Mouse (Mus musculus) thymus, postnatal 36 days (tissue): ENCODE data around the gene Grk5.
"Not testable (repeated sequence)": the region's sequence is repeated elsewhere in the genome, so short reads cannot be mapped to it uniquely, and the experiment has no call there.

Source experiments
- DNase-seq, 2 experiments: peaks; one replicate each; pipeline ENCODE4 v3.0.0; 2022; ENCODE audit warnings: mixed read lengths in 2 of 2

The Grk5 gene

DNA sequence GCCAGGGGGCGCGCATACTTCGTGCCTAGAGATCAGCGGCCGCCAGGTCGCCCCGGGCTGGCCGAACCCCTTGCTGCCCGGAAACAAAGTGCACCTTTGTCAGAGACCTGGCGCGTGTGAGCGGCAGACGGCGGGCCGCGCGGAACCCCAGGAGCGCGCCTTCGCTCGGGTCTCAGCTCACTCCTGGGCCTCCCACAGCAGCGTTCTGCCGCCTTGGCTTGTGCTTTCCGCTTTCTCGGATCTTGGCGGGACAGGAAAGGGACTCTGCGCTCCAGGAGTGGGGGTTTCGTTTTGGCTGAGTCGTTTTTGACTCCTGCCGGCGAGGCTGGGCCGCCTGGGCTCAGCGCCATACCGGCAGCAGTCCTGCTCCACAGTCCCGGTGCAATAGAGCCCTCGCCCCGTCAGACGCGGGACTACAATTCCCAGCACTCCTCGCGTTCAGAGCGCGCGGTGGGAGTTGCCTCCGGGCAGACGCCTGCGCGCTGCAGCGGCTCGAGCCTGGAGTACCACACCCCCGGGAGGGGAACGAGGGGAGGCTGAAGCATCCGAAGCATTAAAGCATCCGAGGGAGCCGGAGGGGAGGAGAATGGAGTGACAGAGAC lies at the start of gene Grk5:
Gene Grk5, plus strand, starts transcription at position 36 of the 602 bp plus-strand sequence.
- peak; percentile 92 to 95 for DNase-seq

- DNase-seq: no peak
Observed at GRCm38 (mm10) chr19:60843324-60843723, 46.2 kb upstream of the Grk5 start.

DNA sequence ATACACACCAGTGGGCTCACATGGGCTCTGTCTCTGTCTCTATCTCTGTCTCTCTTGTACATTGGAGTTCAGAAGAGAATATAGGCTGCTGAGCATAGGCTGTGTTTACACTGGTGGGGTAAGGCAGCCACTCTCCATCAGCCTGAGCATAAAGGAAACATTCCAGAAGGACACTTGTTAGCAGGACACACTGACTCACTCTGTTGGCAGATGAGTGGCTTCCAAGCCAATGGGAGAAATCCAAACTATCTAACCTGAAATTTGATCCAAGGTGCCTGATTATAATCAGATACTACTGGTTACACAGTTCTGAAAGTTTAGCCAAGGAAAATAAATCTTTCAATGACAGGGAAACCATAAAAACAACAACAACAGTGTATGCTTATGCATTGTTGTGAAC lies 43.8 kb upstream of the Grk5 start:
- DNase-seq: no peak

DNA sequence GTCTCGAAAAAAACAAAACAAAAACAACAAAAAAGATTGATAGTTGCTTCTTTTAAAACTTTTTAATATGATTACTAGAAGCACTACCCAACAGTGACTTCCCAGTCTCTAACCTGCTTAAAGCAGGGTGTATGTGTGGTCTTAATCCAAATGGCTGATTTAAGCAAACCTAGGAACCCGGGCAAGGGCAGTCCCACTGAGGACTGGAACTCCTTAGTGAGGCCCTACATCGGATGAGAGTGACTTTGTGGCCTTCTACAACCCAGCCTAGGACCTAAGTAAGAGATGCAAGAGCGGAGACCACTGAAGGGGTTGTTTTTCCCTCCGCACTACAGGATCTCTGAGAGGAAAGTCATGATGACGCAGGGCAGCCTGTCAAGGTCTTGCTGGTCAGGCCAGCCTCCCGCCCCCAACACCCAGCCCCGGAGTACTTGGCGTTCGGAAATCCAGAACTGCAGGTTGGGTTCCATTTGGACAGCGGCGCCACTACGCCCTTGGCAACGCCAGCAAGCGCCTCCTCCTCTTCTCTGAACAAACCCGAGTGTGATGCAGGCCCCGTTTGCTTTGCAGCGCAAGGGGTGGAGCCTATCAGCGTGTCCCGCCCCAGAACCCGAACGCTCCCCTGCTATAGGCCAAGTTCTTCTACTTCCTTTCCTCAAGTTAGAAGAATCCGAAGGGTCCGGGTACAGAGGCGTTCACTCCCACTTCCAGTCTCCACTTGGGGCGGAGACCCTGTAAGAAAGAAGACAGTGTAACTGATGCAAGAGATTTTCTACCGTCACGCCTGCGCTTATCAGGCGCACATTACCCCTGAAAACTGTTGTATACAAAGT lies 28.5 kb upstream of the Grk5 start, which contains the start of gene Sfxn4:
Gene Sfxn4, minus strand, starts transcription at position 612 of the 833 bp plus-strand sequence.
- DNase-seq: peak; percentile 93 to 95

GRCm38 (mm10) chr19:60866169-60866568 lies 23.4 kb upstream of the Grk5 start:
- DNase-seq: not testable (repeated sequence)

DNA sequence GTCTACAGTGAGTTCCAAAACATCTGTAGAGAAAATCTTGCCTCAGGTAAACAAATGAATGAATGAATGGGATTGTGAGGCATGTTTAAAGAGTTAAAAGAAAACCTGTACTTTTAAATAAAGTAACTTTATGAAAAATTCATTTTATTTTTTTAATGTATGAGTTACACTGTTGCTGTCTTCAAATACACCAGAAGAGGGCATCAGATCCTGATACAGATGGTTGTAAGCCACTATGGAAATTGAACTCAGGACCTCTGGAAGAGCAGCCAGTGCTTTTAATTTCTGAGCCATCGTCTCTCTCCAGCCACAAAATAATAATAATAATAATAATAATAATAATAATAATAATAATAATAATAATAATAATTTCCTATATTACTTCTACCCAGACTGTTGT lies 19.1 kb upstream of the Grk5 start:
- DNase-seq: no peak

DNA sequence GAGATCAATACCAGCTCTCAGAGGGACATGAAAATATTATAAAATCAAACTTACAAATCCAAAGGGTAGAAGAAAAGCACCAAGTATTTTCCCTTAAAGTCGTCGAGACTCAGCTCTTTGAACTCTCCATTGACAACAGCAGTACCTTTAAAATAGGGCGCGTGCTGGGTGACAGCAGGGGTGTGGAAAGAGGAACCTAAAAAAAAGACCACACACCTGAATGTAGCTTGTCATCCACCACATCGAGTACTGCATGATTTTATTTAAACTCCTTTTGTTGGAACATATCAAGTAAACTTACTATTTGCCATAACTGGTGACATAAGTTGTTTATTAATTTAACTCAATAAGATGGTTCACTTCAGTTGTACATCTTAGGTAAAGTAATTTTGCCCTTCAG lies 18.2 kb upstream of the Grk5 start:
- no peak for DNase-seq

- no peak for DNase-seq
Observed at GRCm38 (mm10) chr19:60872272-60872671, 17.3 kb upstream of the Grk5 start.

- peak in 1 of 2 experiments; percentile 4 for DNase-seq
Observed at GRCm38 (mm10) chr19:60873501-60873900, 16.0 kb upstream of the Grk5 start.

GRCm38 (mm10) chr19:60874064-60874694 lies 15.4 kb upstream of the Grk5 start, which contains the start of gene Prdx3:
TSS of gene Prdx3 (minus strand) at chr19:60874556.
- peak; percentile 98 to 99 for DNase-seq

GRCm38 (mm10) chr19:60883129-60883528 lies 6.4 kb upstream of the Grk5 start:
- DNase-seq: no peak

GRCm38 (mm10) chr19:60887637-60888036 lies 1.9 kb upstream of the Grk5 start:
- no peak for DNase-seq

DNA sequence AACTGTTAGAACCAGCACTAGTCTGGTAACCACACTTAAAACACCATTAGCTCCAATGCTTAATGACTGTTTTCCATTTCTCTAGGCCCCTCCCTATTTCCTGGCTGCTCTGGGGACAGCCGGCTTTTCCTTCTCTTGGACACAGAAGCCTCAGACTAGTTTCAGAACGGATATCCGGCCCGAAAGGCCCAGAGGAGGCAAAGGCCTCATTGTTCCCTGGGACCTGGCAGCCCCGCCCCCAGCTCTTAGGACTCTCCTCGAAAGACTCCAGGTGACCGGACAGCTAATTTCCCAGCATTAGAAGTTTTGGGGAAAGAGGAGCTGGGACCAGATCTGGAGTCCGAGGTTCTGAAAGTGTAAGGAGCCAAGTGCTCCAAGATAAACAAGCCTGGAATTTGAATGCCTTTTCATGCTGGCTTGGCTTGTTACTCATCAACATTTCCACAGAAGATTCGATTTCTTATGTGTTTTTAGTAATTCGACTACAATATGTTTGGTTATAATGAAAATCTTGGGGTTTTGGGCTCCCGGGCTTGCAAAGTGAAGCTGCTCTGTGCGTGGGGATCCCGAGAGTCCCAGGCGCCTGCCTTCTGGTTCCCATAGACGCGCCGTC lies 342 bp upstream of the Grk5 start:
- peak; percentile 11 to 40 for DNase-seq

- DNase-seq: no peak
Observed at GRCm38 (mm10) chr19:60890391-60891122, 1.0 kb downstream of the Grk5 start.

DNA sequence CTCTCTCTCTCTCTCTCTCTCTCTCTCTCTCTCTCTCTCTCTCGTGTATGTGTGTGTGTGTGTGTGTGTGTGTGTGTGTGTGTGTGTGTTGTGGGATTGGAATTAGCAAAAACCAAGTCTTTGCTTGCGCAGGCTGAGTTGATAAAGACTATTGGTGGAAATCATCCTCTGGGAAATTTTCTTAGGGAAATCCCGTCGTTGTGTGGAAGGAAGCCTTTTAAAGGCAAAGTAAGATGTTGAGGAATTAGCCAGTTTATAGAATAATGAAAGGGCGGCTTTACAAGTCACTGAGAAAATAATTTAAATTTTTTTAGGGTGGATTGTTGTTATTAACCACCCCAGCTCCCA lies 1.5 kb downstream of the Grk5 start:
- no peak for DNase-seq

DNA sequence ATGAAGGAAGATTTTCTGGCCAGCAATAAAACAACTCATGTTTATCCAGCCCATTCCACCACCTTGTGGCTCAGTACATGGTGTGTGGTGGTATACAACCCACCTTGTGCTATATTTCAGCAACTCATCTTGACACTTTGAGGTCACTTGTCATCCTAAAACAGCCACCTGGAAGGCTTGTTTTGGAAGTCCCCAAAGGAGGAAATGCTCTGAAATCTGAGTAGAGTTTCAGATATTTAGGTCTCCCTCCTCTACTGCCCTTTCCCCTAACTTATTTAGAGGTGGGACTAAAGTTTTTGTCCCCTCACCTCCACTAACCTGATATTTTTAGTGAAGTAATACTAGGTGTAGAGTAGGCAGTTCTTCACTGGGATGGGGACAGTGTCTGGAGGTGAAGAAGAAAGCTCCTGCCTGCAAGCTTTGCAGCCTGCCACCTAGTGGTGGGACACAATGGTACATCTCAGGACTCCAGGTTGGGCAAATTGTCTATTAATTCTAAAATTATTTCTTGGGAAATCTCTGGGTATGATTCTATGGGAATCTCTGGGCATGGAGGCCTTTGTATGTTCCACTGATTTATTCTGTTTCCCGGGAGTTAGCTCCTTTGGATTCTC lies 2.5 kb downstream of the Grk5 start:
- peak; percentile 63 to 69 for DNase-seq

GRCm38 (mm10) chr19:60895251-60895880 lies 5.8 kb downstream of the Grk5 start:
- no peak for DNase-seq

DNA sequence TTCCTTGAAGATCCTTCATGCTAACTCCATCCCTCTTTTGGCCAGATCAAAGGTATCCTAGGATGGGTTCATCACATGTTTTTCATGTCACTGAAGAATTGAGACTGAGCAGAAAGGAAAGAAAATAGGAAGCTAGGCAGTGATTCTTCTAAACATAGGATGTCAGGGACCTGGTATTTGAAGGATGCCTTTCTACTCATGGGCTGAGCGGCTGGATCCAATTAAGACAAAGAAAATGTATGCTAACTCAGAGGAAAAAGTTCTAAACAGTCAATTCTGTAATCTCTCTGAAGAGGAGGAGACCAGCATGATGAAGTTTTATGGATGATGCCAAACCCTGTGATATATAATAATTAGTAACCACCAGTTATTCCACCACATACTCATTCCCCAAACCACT lies 13.6 kb downstream of the Grk5 start:
- DNase-seq: no peak

- no peak for DNase-seq
Observed at GRCm38 (mm10) chr19:60903971-60904370, 14.4 kb downstream of the Grk5 start.

- DNase-seq: no peak
Observed at GRCm38 (mm10) chr19:60905477-60905876, 15.9 kb downstream of the Grk5 start.

DNA sequence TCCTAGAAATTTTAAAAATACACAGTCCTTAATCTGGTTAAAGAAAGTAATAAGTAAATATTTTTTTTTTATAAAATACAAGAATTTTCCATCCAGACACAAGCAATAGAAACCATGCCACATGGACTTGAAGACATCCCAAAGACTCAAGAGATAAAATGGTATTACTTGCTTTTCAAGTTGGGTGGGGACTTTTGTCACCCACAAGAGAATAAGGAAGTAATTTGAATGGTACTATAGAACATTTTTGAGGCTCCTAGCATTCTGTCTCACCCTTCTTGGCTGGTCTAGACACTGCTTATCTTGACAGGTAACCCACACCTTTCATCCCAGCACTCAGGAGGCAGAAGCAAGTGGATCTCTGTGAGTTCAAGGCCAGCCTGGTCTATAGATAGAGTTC lies 20.8 kb downstream of the Grk5 start:
- DNase-seq: no peak

GRCm38 (mm10) chr19:60911653-60912052 lies 22.1 kb downstream of the Grk5 start:
- no peak for DNase-seq
